8 mouse cellular contexts compared by ENCODE assay signal in the genomic region with DNA sequence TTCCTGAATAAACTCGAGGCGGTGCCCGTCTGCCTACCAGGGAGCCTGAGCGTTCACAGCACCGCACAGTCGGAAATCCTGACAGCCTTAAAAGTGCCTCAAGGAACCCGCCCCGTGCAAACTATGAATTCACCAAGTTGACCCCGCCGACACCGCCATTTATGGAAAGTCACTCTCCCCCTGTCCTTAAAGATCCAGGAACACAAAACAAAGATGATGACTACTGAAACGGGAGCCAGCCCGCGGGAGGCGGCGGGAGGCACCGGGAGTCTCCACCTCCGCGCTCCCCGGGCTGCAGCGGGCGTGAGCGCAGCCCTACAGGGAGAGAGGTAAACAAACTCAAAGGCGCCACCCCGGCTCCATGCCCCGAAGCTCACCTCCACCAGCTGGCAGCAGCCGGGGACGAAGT. TPM values are rescaled to one million over a fixed set of nuclear protein-coding genes. Genes with fewer than 3 reads are reported as not detected.
DNase-seq lines count a peak whose midpoint lies in the region; ATAC-seq lines count a peak whose summit lies in the region.

No protein-coding gene starts in this region.

- peak overlapping the region; percentile 68 for H3K4me3 ChIP-seq in kidney, embryonic 15.5 days (replicated peaks)
- H3K4me3 ChIP-seq in forebrain, embryonic 11.5 days (ENCODE audit: low read depth, low read length), result peak overlapping the region; percentile 80
- H3K4me3 ChIP-seq in liver, embryonic 11.5 days (ENCODE audit: low read depth, low read length), result peak overlapping the region; percentile 89
- H3K4me3 ChIP-seq in stomach, embryonic 14.5 days (ENCODE audit: low read depth, low read length), result peak overlapping the region; percentile 94

- under 1% methylated on average over 28 of the region's 28 CpGs for WGBS in kidney, embryonic 15.5 days
- WGBS in forebrain, embryonic 11.5 days, result under 1% methylated on average over 28 of the region's 28 CpGs
- WGBS in liver, embryonic 11.5 days, result 1% methylated on average over 28 of the region's 28 CpGs
- WGBS in stomach, embryonic 14.5 days, result under 1% methylated on average over 28 of the region's 28 CpGs

- DNase-seq in kidney, postnatal 10 days, result no peak
- peak; percentile 25 for DNase-seq in MEL-GATA-1-ER (ENCODE audit: extremely low read depth, low read depth)
- DNase-seq in forebrain, embryonic 11.5 days (ENCODE audit: low spot score), result peak; percentile 55
- DNase-seq in liver, embryonic 11.5 days (ENCODE audit: low spot score), result no peak
- DNase-seq in urinary bladder, postnatal 10 days (ENCODE audit: low spot score), result no peak
- DNase-seq in thymus, postnatal 14 days, result no peak

- H3K9me3 ChIP-seq in kidney, embryonic 15.5 days (replicated peaks), result no peaks in the 10 kb centered on the region
- H3K9me3 ChIP-seq in forebrain, embryonic 11.5 days (ENCODE audit: control insufficient read depth, low read length), result no peaks in the 10 kb centered on the region
- H3K9me3 ChIP-seq in liver, embryonic 11.5 days (ENCODE audit: control insufficient read depth, low read length), result no peaks in the 10 kb centered on the region
- no peaks in the 10 kb centered on the region for H3K9me3 ChIP-seq in stomach, embryonic 14.5 days (ENCODE audit: control insufficient read depth, low read depth, low read length)

- peaks cover 25% of the 10 kb centered on the region for H3K4me1 ChIP-seq in kidney, embryonic 15.5 days
- peaks cover 6% of the 10 kb centered on the region; the same call in 1 of the 2 replicates for H3K4me1 ChIP-seq in forebrain, embryonic 11.5 days (replicated peaks; ENCODE audit: control insufficient read depth, insufficient read depth, low read length)
- peaks cover 13% of the 10 kb centered on the region for H3K4me1 ChIP-seq in liver, embryonic 11.5 days (replicated peaks; ENCODE audit: control insufficient read depth, insufficient read depth, low read length)
- peaks cover 19% of the 10 kb centered on the region; the same call in 1 of the 2 replicates for H3K4me1 ChIP-seq in stomach, embryonic 14.5 days (ENCODE audit: control insufficient read depth, insufficient read depth, low read length)

- peak; percentile 84 for ATAC-seq in kidney, embryonic 15.5 days (replicated peaks; ENCODE audit: low FRiP score)
- peak; percentile 66 for ATAC-seq in forebrain, embryonic 11.5 days (replicated peaks; ENCODE audit: low FRiP score)
- peak; percentile 76 for ATAC-seq in liver, embryonic 11.5 days (replicated peaks; ENCODE audit: low FRiP score)
- peak; percentile 71 for ATAC-seq in stomach, embryonic 14.5 days (ENCODE audit: insufficient number of reproducible peaks, insufficient read depth, low FRiP score, low read depth)

- H3K27me3 ChIP-seq in kidney, embryonic 15.5 days, result no peaks in the 10 kb centered on the region
- no peaks in the 10 kb centered on the region for H3K27me3 ChIP-seq in forebrain, embryonic 11.5 days (ENCODE audit: control insufficient read depth, insufficient read depth, low read length)
- H3K27me3 ChIP-seq in liver, embryonic 11.5 days (replicated peaks; ENCODE audit: control insufficient read depth, insufficient read depth, low read length), result no peaks in the 10 kb centered on the region
- no peaks in the 10 kb centered on the region for H3K27me3 ChIP-seq in stomach, embryonic 14.5 days (ENCODE audit: control insufficient read depth, insufficient read depth, low read length)

- peak overlapping the region; percentile 88 for H3K4me2 ChIP-seq in kidney, embryonic 15.5 days
- H3K4me2 ChIP-seq in forebrain, embryonic 11.5 days (ENCODE audit: low read depth, low read length, severe bottlenecking), result peak overlapping the region; percentile 62
- H3K4me2 ChIP-seq in liver, embryonic 11.5 days, result peak overlapping the region; percentile 99
- peak overlapping the region; percentile 92 for H3K4me2 ChIP-seq in stomach, embryonic 14.5 days (replicated peaks; ENCODE audit: low read depth, low read length)

- H3K36me3 ChIP-seq in kidney, embryonic 15.5 days, result peaks cover 5% of the 10 kb centered on the region
- H3K36me3 ChIP-seq in forebrain, embryonic 11.5 days (ENCODE audit: control insufficient read depth, insufficient read depth, low read length), result no peaks in the 10 kb centered on the region
- peaks cover 3% of the 10 kb centered on the region; the same call in 1 of the 2 replicates for H3K36me3 ChIP-seq in liver, embryonic 11.5 days (ENCODE audit: control insufficient read depth, insufficient read depth, low read length)
- peaks cover 5% of the 10 kb centered on the region for H3K36me3 ChIP-seq in stomach, embryonic 14.5 days (ENCODE audit: control insufficient read depth, insufficient read depth, low read length)

- peak overlapping the region; percentile 98 for H3K27ac ChIP-seq in kidney, embryonic 15.5 days
- peak overlapping the region; percentile 93; the same call in 1 of the 2 replicates for H3K27ac ChIP-seq in forebrain, embryonic 11.5 days (ENCODE audit: low read depth, low read length)
- peak overlapping the region; percentile 100 for H3K27ac ChIP-seq in liver, embryonic 11.5 days (ENCODE audit: low read depth, low read length)
- peak overlapping the region; percentile 96 for H3K27ac ChIP-seq in stomach, embryonic 14.5 days (ENCODE audit: low read length)

- H3K9ac ChIP-seq in kidney, embryonic 15.5 days, result peak overlapping the region; percentile 60
- peak overlapping the region; percentile 68 for H3K9ac ChIP-seq in forebrain, embryonic 11.5 days (ENCODE audit: low read length)
- H3K9ac ChIP-seq in liver, embryonic 11.5 days (ENCODE audit: low read depth, low read length), result peak overlapping the region; percentile 89
- peak overlapping the region; percentile 61 for H3K9ac ChIP-seq in stomach, embryonic 14.5 days (replicated peaks; ENCODE audit: low read depth, low read length)

RNA-seq across cellular contexts. Expression of a gene that starts 2.9 kb away (rescaled TPM):
- polyA plus RNA-seq in kidney, embryonic 15.5 days (2015; fragmentation: Nextera tagmentation; extraction: Ambion mirVana), result 106 and 109 TPM in 2 replicates
- polyA plus RNA-seq in forebrain, embryonic 11.5 days (2014; fragmentation: Nextera tagmentation; extraction: Ambion mirVana), result 91.6 and 96.5 TPM in 2 replicates
- polyA plus RNA-seq in liver, embryonic 11.5 days (2014; fragmentation: Nextera tagmentation; extraction: Ambion mirVana), result 94.2 and 105 TPM in 2 replicates
- 91.7 and 93.8 TPM in 2 replicates for polyA plus RNA-seq in stomach, embryonic 14.5 days (2014; fragmentation: Nextera tagmentation; extraction: Ambion mirVana)

RNA-seq across cellular contexts. Expression of a gene that starts 41.1 kb away (rescaled TPM):
- polyA plus RNA-seq in kidney, embryonic 15.5 days (2015; fragmentation: Nextera tagmentation; extraction: Ambion mirVana), result 48.2 and 48.4 TPM in 2 replicates
- 69.5 and 75.9 TPM in 2 replicates for polyA plus RNA-seq in forebrain, embryonic 11.5 days (2014; fragmentation: Nextera tagmentation; extraction: Ambion mirVana)
- 92.0 and 96.9 TPM in 2 replicates for polyA plus RNA-seq in liver, embryonic 11.5 days (2014; fragmentation: Nextera tagmentation; extraction: Ambion mirVana)
- 50.5 and 52.2 TPM in 2 replicates for polyA plus RNA-seq in stomach, embryonic 14.5 days (2014; fragmentation: Nextera tagmentation; extraction: Ambion mirVana)

RNA-seq across cellular contexts. Expression of a gene that starts 41.4 kb away (rescaled TPM):
- polyA plus RNA-seq in kidney, embryonic 15.5 days (2015; fragmentation: Nextera tagmentation; extraction: Ambion mirVana), result 165 and 178 TPM in 2 replicates
- polyA plus RNA-seq in forebrain, embryonic 11.5 days (2014; fragmentation: Nextera tagmentation; extraction: Ambion mirVana), result 192 and 217 TPM in 2 replicates
- polyA plus RNA-seq in liver, embryonic 11.5 days (2014; fragmentation: Nextera tagmentation; extraction: Ambion mirVana), result 191 and 202 TPM in 2 replicates
- 143 and 149 TPM in 2 replicates for polyA plus RNA-seq in stomach, embryonic 14.5 days (2014; fragmentation: Nextera tagmentation; extraction: Ambion mirVana)

Comparison
In these comparisons a context has a peak if more than half of its experiments do, and no peak if none do; other contexts are left out.
1. DNase-seq: peak in MEL-GATA-1-ER (single experiment) and forebrain, embryonic 11.5 days (single experiment); none in kidney, postnatal 10 days (single experiment), liver, embryonic 11.5 days (single experiment), urinary bladder, postnatal 10 days (single experiment) and thymus, postnatal 14 days (single experiment).
2. Peak in every context shown above with its lines, with median percentiles within 50 percentile points of each other: ATAC-seq, H3K27ac ChIP-seq, H3K4me2 ChIP-seq, H3K4me3 ChIP-seq and H3K9ac ChIP-seq.